Mouse (Mus musculus) erythroblast, embryonic 14.5 days (primary cell): ENCODE measurements around the gene Pkp4. TPM values are rescaled to one million over a fixed set of nuclear protein-coding genes. Genes with fewer than 3 reads are reported as not detected.
"Not testable (repeated sequence)": the region's sequence is repeated elsewhere in the genome, so short reads cannot be mapped to it uniquely, and the experiment has no call there.

Source experiments
- H3K27me3 ChIP-seq: 2 replicates; pipeline ENCODE4 v1.6.1; 2012; ENCODE audit warnings: inconsistent platforms; ENCODE audit not compliant: control insufficient read depth
- H3K36me3 ChIP-seq: 2 replicates; pipeline ENCODE4 v1.6.1; 2012; ENCODE audit warnings: mild to moderate bottlenecking, inconsistent platforms; ENCODE audit not compliant: control insufficient read depth
- H3K4me1 ChIP-seq: 2 replicates; pipeline ENCODE4 v1.6.1; 2012; ENCODE audit warnings: inconsistent platforms; ENCODE audit not compliant: control insufficient read depth
- H3K4me3 ChIP-seq: replicated peaks from 2 replicates; pipeline ENCODE3; 2012; ENCODE audit warnings: moderate library complexity, mild to moderate bottlenecking, inconsistent platforms
- H3K9me3 ChIP-seq: 2 replicates; pipeline ENCODE4 v1.6.1; 2012; ENCODE audit warnings: low read length, inconsistent platforms, mixed read lengths; ENCODE audit not compliant: control insufficient read depth
- GATA1 ChIP-seq: IDR thresholded peaks from 2 replicates; pipeline ENCODE4 v1.6.1; 2012; ENCODE audit warnings: low read length, inconsistent platforms, mixed read lengths
- TAL1 ChIP-seq: IDR thresholded peaks from 3 replicates; pipeline ENCODE4 v1.6.1; 2012; ENCODE audit warnings: low read length, inconsistent platforms, mixed read lengths
- polyA plus RNA-seq: library from polyadenylated mRNA; stranded (reverse); fragments of >175 nt; gene quantifications from 2 replicates; pipeline ENCODE4 v1.2.3, GENCODE M21; 2012

The Pkp4 gene
- polyA plus RNA-seq, 1 experiment = 2.2 TPM

DNA sequence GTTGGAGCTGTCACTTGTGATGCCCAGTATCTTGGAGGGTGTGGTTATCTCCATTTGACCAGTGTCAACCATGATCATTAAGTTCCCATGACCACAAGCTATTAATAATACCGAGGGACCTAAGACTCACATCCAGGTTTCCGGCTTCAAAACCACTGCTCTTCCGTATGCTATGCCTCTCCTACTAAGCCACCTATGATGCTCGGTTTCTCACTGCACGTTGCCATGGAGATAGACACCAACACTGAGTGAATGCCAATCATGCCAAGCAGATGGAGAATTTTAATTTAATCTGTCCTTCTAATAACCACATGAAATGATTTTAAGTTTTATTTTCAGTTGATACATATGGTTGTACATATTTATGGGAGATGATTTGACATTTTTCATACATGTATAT, 229.3 kb downstream of the Pkp4 start:
- H3K27me3 ChIP-seq = no peaks in the 10 kb centered on the region
- no peaks in the 10 kb centered on the region for H3K4me1 ChIP-seq
- no peak overlapping the region for H3K4me3 ChIP-seq
- TF ChIP-seq TAL1 (no peak), GATA1 (no peak)
- no peaks in the 10 kb centered on the region for H3K9me3 ChIP-seq
- H3K36me3 ChIP-seq = no peaks in the 10 kb centered on the region

DNA sequence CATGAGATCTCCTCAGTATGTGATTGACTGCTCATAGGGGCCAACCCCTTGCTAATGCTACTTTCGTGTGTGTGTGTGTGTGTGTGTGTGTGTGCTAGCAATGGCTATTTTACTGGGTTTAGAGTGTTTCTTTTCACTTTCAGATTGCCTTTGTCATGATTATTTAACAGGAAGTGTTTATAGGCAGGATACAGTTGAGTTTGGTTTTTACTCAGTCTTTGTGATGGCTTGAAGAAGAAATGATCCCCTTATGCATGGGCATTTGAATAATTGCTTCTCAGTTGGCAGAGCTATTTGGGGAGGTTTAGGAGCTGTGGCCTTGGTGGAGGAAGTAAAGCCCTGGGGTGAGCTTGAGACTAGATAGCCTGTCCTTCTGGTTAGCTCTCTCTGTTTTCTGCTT, 232.5 kb downstream of the Pkp4 start:
- Histone ChIP-seq H3K27me3 (no peaks in the 10 kb centered on the region), H3K4me3 (no peak overlapping the region), H3K36me3 (no peaks in the 10 kb centered on the region), H3K4me1 (no peaks in the 10 kb centered on the region), H3K9me3 (no peaks in the 10 kb centered on the region)
- TF ChIP-seq TAL1 = no peak
- TF ChIP-seq GATA1 = no peak

DNA sequence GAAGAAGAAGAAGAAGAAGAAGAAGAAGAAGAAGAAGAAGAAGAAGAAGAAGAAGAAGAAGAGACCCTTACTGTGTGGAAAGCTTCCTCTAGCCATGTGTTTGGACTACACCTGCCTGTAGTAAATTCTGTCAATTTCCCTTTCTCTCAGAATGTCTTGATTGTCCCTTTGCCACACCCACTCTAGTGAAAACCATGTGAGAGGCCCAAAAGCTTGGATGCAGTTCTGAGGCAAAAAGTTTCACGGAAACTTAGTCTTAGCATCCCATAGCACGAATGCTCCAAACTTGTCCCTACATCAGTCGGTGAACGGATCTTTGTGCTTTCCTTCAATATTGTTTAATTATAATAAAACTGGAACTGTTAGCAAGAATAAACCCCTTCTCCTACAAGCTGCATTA, 234.0 kb downstream of the Pkp4 start:
- no peak overlapping the region for H3K4me3 ChIP-seq
- no peaks in the 10 kb centered on the region for H3K36me3 ChIP-seq
- TF ChIP-seq GATA1 (no peak), TAL1 (no peak)
- H3K27me3 ChIP-seq = no peaks in the 10 kb centered on the region
- no peaks in the 10 kb centered on the region for H3K9me3 ChIP-seq
- H3K4me1 ChIP-seq = no peaks in the 10 kb centered on the region

DNA sequence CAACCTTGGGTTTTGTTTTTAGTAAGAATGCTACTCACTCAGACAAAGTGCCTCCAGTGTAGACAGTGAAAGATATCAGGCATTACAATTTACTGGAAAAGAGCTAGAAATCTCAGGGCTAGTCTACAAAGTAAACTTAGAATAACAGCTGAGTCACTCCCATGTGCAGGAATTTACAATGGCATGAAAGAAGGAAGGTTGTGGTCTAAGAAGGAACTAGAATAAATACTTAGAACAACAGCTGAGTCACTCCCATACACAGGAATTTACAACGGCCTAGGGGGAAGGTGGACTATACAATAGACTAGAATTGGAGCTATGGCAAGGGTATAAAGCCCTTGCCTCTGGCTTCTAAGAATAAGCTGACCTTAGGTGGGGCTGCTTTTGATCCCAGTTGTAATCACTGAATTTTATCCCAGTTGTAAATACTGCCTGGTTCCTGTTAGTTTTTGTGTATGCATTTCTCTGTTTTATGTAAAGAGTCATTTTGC, 234.6 kb downstream of the Pkp4 start:
- not testable (repeated sequence) for H3K9me3 ChIP-seq, H3K27me3 ChIP-seq, H3K36me3 ChIP-seq, H3K4me3 ChIP-seq, H3K4me1 ChIP-seq

DNA sequence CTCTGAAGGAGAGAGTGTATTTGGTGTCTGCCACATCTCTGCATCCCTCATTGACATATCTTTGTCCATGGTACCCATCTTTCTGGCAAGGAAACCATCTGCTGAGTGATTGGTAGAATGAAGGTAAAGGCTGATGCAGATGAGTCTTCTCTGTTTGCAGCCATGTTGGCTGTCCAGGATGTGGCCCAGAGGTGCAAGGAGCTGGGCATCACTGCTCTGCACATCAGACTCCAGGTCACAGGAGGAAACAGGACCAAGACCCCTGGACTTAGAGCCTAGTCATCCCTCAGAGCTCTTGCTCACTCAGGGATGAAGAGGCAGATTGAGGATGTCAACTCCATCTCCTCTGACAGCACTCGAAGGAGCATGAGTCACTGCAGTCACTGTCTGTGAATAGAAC, 235.9 kb downstream of the Pkp4 start:
- TF ChIP-seq GATA1 (no peak), TAL1 (no peak)
- Histone ChIP-seq H3K27me3 (no peaks in the 10 kb centered on the region), H3K4me1 (no peaks in the 10 kb centered on the region), H3K9me3 (no peaks in the 10 kb centered on the region), H3K36me3 (no peaks in the 10 kb centered on the region), H3K4me3 (no peak overlapping the region)

DNA sequence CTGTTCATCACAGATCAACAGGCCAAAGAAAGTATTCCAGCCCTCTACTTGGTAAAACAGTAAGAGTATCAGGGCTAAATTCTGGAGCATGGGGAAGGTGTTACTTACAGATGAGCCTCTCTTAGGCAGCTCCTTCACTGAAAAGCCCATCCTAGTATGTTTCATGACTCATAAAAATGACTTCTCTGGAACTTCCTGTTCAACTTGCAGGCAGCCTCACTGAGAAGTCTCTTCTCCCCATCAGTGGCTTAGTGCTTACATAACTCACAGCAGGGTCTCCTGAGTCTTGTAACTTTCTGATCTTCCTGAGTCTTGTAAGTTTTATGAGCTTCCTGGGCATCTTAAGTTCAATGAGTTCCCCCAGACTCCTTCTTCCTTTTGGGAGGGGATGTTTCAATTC, 236.9 kb downstream of the Pkp4 start:
- TF ChIP-seq GATA1 (no peak), TAL1 (no peak)
- no peaks in the 10 kb centered on the region for H3K9me3 ChIP-seq
- no peak overlapping the region for H3K4me3 ChIP-seq
- no peaks in the 10 kb centered on the region for H3K27me3 ChIP-seq
- H3K4me1 ChIP-seq = no peaks in the 10 kb centered on the region; the same call in 1 of the 2 replicates
- no peaks in the 10 kb centered on the region for H3K36me3 ChIP-seq

DNA sequence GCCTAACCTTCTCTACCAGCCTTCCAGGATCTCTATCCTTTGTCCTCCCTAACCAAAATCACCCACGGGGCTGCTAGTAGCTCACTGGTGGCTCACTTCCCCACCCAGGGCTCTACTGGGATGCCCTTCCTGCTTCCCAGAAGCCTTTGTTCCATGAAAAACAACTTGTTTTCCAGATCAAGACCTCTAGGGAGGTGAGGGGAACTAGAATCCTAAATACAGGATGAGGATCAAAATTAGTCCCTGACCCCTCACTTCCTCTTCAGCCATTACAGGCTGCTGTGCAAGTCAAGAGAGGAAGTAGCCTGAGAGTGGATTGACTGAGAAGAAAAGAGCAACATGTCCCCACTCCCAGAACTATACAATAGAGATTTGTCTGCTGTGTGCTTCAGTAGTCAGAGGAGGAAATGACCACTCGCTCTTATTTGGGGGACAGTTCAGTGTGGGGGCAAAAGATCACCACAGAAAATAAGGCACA, 240.3 kb downstream of the Pkp4 start:
- H3K27me3 ChIP-seq = no peaks in the 10 kb centered on the region
- H3K4me1 ChIP-seq = no peaks in the 10 kb centered on the region; the same call in 1 of the 2 replicates
- no peaks in the 10 kb centered on the region for H3K36me3 ChIP-seq
- no peak for TF ChIP-seq TAL1
- no peak for TF ChIP-seq GATA1
- no peaks in the 10 kb centered on the region for H3K9me3 ChIP-seq
- H3K4me3 ChIP-seq = no peak overlapping the region

DNA sequence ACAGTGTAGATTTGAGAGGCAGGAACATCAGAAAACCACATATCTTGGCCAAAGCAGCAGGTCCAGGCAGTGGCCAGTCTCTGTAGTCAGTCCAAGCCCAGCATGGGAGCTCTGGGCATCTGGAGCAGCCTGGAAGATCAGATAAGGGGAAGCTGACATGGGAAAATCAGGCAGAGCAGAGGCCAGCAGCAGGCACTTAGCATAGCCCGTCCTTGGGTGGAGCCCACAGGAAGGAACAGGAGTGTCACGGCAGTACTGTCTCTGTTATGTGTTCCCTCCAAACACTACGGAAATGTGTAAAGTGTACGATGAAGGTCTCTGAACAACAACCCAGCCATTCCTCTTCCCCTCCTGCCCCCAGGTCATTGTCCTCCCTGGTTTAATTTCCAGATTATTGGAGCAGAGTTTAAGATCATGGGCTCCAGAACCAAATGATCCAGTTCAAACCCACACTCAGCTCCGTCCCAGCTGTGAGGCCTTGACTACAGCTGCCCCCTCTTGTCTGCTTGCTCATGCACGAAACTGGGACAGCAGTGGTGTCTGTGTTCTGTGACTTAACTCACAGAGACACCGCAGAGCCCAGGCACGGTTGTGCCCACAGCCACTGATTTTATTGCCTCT, 241.3 kb downstream of the Pkp4 start:
- Histone ChIP-seq H3K9me3 (no peaks in the 10 kb centered on the region), H3K4me3 (no peak overlapping the region), H3K36me3 (no peaks in the 10 kb centered on the region), H3K4me1 (no peaks in the 10 kb centered on the region; the same call in 1 of the 2 replicates), H3K27me3 (no peaks in the 10 kb centered on the region)
- no peak for TF ChIP-seq GATA1
- TF ChIP-seq TAL1 = no peak

DNA sequence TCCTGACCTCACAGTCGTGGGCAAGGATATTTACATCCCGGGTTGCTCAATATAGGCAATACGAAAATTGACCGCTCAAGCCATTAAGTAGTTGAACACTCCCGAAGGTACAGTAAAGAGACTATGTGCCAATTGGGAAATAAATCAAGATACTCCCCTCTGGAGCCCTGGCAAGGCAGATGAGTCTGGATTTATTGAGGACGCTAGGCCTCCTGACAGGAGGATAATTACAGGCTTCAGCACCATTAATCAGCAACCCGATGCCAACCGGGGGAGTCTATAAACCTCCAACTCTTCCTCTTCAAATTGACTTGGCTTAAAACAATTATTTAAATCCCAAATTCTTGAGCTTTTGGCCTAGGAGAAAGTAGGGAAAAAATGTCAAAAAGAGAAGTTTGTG, 243.4 kb downstream of the Pkp4 start:
- no peak for TF ChIP-seq TAL1
- no peak for TF ChIP-seq GATA1

More for the DNA sequence above, 243.4 kb downstream of the Pkp4 start:
- Histone ChIP-seq H3K4me1 (no peaks in the 10 kb centered on the region; the same call in 1 of the 2 replicates), H3K4me3 (no peak overlapping the region), H3K36me3 (no peaks in the 10 kb centered on the region), H3K27me3 (no peaks in the 10 kb centered on the region), H3K9me3 (0 out of 2 replicates have a peak, but pooled peaks cover 2% of the 10 kb centered on the region)

Other genes with a start within 250 kb of the Pkp4 start
- gene Ccdc148, start 167 bp upstream of the Pkp4 start, polyA plus RNA-seq = 0.02 TPM in 1 of 2 replicates, not detected in the other